Mouse (Mus musculus) natural killer cell, adult 2 months (primary cell): ENCODE measurements at regions not wholly inside any gene's neighbourhood (a gene's known extent, or its start where the extent isn't known, plus 50 kb on each side); places are given as distances from the start of the nearest gene placed in this dataset.
"Not testable (repeated sequence)": the region's sequence is repeated elsewhere in the genome, so short reads cannot be mapped to it uniquely, and the experiment has no call there.

ENCODE experiments used
- DNase-seq, 2 experiments: peaks; one replicate each; pipeline ENCODE4 v3.0.0; 2022; ENCODE audit warnings: low spot score in 2 of 2

- no peak for DNase-seq
These were observed 130.5 kb downstream of the Car2 start for GRCm38 (mm10) chr3:15016621-15017020.

GRCm38 (mm10) chr3:15022773-15023172 lies 136.7 kb downstream of the Car2 start:
- DNase-seq = no peak

GRCm38 (mm10) chr3:15040866-15041528 lies 154.9 kb downstream of the Car2 start:
- no peak for DNase-seq

- DNase-seq = no peak
These were observed 167.9 kb downstream of the Car2 start for GRCm38 (mm10) chr3:15053968-15054367.

- DNase-seq = not testable (repeated sequence)
These were observed 169.6 kb downstream of the Car2 start for GRCm38 (mm10) chr3:15055516-15056256.

- not testable (repeated sequence) for DNase-seq
These were observed 170.9 kb downstream of the Car2 start for GRCm38 (mm10) chr3:15056788-15057585.

- no peak for DNase-seq
These were observed 179.6 kb downstream of the Car2 start for GRCm38 (mm10) chr3:15065681-15066080.

GRCm38 (mm10) chr3:15068256-15068655 lies 182.2 kb downstream of the Car2 start:
- DNase-seq = no peak

- DNase-seq = no peak
These were observed 185.2 kb downstream of the Car2 start for GRCm38 (mm10) chr3:15071030-15071883.

GRCm38 (mm10) chr3:15073405-15073804 lies 187.3 kb downstream of the Car2 start:
- DNase-seq = no peak

GRCm38 (mm10) chr3:15073847-15074246 lies 187.8 kb downstream of the Car2 start:
- DNase-seq = no peak

- no peak for DNase-seq
These were observed 188.9 kb downstream of the Car2 start for GRCm38 (mm10) chr3:15074949-15075348.

GRCm38 (mm10) chr3:15090124-15090523 lies 204.1 kb downstream of the Car2 start:
- no peak for DNase-seq

- no peak for DNase-seq
These were observed 212.2 kb downstream of the Car2 start for GRCm38 (mm10) chr3:15098206-15098817.

GRCm38 (mm10) chr3:15098981-15099380 lies 212.9 kb downstream of the Car2 start:
- DNase-seq = no peak

- no peak for DNase-seq
These were observed 219.6 kb downstream of the Car2 start for GRCm38 (mm10) chr3:15105627-15106026.

- DNase-seq = no peak
These were observed 220.2 kb downstream of the Car2 start for GRCm38 (mm10) chr3:15106281-15106680.

- no peak for DNase-seq
These were observed 221.2 kb downstream of the Car2 start for GRCm38 (mm10) chr3:15107301-15107700.

GRCm38 (mm10) chr3:15108239-15108934 lies 222.3 kb downstream of the Car2 start:
- no peak for DNase-seq

GRCm38 (mm10) chr3:15110037-15110748 lies 221.9 kb downstream of the Gm9733 start:
- DNase-seq = no peak
